Mouse (Mus musculus) C2C12 (cell line): ENCODE measurements around the gene Lmx1b.

Source experiments
- CTCF ChIP-seq: IDR thresholded peaks from one replicate; pipeline ENCODE4 v1.5.1; 2011; ENCODE audit not compliant: control insufficient read depth, insufficient read depth, insufficient read length
- FOSL1 ChIP-seq: IDR thresholded peaks from one replicate; pipeline ENCODE4 v1.8.0; 2011; ENCODE audit warnings: mild to moderate bottlenecking, low read length; ENCODE audit not compliant: poor library complexity, insufficient read depth, severe bottlenecking
- MAX ChIP-seq: IDR thresholded peaks from one replicate; pipeline ENCODE4 v1.6.1; 2011; ENCODE audit warnings: mild to moderate bottlenecking, control low read depth
- MYOG ChIP-seq: IDR thresholded peaks from one replicate; pipeline ENCODE4 v1.6.1; 2011; ENCODE audit not compliant: control insufficient read depth, insufficient read length; ENCODE audit errors: extremely low read depth
- USF1 ChIP-seq: IDR thresholded peaks from one replicate; pipeline ENCODE4 v1.6.1; 2011; ENCODE audit warnings: low read depth, mild to moderate bottlenecking, control low read depth, moderate library complexity

- no peak for TF ChIP-seq CTCF
- no peak for TF ChIP-seq MAX
- TF ChIP-seq FOSL1 = no peak
- no peak for TF ChIP-seq MYOG
- TF ChIP-seq USF1 = no peak
Measured at GRCm38 (mm10) chr2:33569698-33570097, 70.6 kb downstream of the Lmx1b start.
